Mouse (Mus musculus): ENCODE data around the gene Tbc1d10c. TPM values are rescaled to one million over a fixed set of nuclear protein-coding genes. Genes with fewer than 3 reads are reported as not detected.

The Tbc1d10c gene
- polyA plus RNA-seq, 1 experiment from 2014 or later: 0.88 TPM

GRCm38 (mm10) chr19:4196548-4196947 is 5.5 kb upstream of the Tbc1d10c start:
- Histone ChIP-seq H3K27ac (no peak overlapping the region), H3K4me2 (no peak overlapping the region), H3K36me3 (peaks cover 62% of the 10 kb centered on the region)

DNA sequence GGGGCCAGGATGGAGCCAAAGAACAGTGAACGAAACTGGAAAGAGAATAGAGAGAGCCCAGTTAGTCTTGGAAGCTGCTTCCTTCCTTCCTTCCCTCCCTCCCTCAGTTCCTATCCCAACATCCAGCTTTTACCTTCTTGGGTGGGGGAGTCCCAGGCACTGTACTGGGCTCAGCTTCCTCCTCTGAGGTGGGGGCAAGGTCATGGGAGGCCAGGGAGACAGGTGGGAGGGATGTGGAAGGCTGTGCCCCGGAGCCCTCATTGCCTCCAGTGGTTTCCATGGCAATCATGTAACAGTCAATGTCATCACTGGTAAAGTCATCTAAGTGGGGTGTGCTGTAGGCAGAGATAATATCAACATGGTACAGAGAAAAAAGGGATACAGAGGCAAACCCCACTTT is 5.0 kb upstream of the Tbc1d10c start:
- H3K4me1 ChIP-seq (replicated peaks): peaks cover 42% of the 10 kb centered on the region
- no peak for ATAC-seq (ENCODE audit: low FRiP score)
- no peak overlapping the region for H3K4me2 ChIP-seq
- H3K36me3 ChIP-seq: peaks cover 62% of the 10 kb centered on the region
- 66% methylated on average over 2 of the region's 2 CpGs for WGBS
- H3K9me3 ChIP-seq: no peaks in the 10 kb centered on the region
- H3K9ac ChIP-seq: no peak overlapping the region
- no peak overlapping the region for H3K27ac ChIP-seq
- H3K27me3 ChIP-seq: no peaks in the 10 kb centered on the region
- no peak overlapping the region for H3K4me3 ChIP-seq

More at GRCm38 (mm10) chr19:4196548-4196947, 5.5 kb upstream of the Tbc1d10c start:
- ATAC-seq (ENCODE audit: low FRiP score): no peak
- 54% methylated on average over 5 of the region's 5 CpGs for WGBS
- Histone ChIP-seq H3K4me3 (no peak overlapping the region), H3K9ac (no peak overlapping the region), H3K27me3 (no peaks in the 10 kb centered on the region), H3K9me3 (no peaks in the 10 kb centered on the region), H3K4me1 (replicated peaks) (peaks cover 40% of the 10 kb centered on the region)

- no peak overlapping the region for H3K9ac ChIP-seq
- WGBS: 80% methylated on average over 12 of the region's 12 CpGs
- ATAC-seq (ENCODE audit: low FRiP score): no peak
- peaks cover 31% of the 10 kb centered on the region for H3K4me1 ChIP-seq (replicated peaks)
- peaks cover 62% of the 10 kb centered on the region for H3K36me3 ChIP-seq
- no peaks in the 10 kb centered on the region for H3K9me3 ChIP-seq
- no peak overlapping the region for H3K4me3 ChIP-seq
- no peaks in the 10 kb centered on the region for H3K27me3 ChIP-seq
- no peak overlapping the region for H3K4me2 ChIP-seq
- no peak overlapping the region for H3K27ac ChIP-seq
These were observed 3.9 kb upstream of the Tbc1d10c start for GRCm38 (mm10) chr19:4194776-4195650.

GRCm38 (mm10) chr19:4194021-4194724 is 3.1 kb upstream of the Tbc1d10c start:
- peak overlapping the region; percentile 96; the same call in 1 of the 2 replicates for H3K4me2 ChIP-seq

GRCm38 (mm10) chr19:4193129-4193528 is 2.0 kb upstream of the Tbc1d10c start:
- no peaks in the 10 kb centered on the region for H3K27me3 ChIP-seq
- H3K4me3 ChIP-seq: peak overlapping the region; percentile 97
- 54% methylated on average over 6 of the region's 6 CpGs for WGBS
- peak overlapping the region; percentile 99 for H3K9ac ChIP-seq
- ATAC-seq (ENCODE audit: low FRiP score): no peak
- peaks cover 30% of the 10 kb centered on the region for H3K4me1 ChIP-seq (replicated peaks)
- H3K36me3 ChIP-seq: peaks cover 50% of the 10 kb centered on the region
- H3K27ac ChIP-seq: 0 out of 2 replicates have a peak overlapping the region, but pooled peaks have one; percentile 94
- peak overlapping the region; percentile 96 for H3K4me2 ChIP-seq
- H3K9me3 ChIP-seq: no peaks in the 10 kb centered on the region

More at GRCm38 (mm10) chr19:4194021-4194724, 3.1 kb upstream of the Tbc1d10c start:
- WGBS: 91% methylated on average over 8 of the region's 8 CpGs
- no peak overlapping the region for H3K27ac ChIP-seq
- peaks cover 58% of the 10 kb centered on the region for H3K36me3 ChIP-seq
- no peak overlapping the region; the same call in 1 of the 2 replicates for H3K9ac ChIP-seq
- peaks cover 30% of the 10 kb centered on the region for H3K4me1 ChIP-seq (replicated peaks)
- no peak for ATAC-seq (ENCODE audit: low FRiP score)
- no peak overlapping the region for H3K4me3 ChIP-seq
- no peaks in the 10 kb centered on the region for H3K9me3 ChIP-seq
- no peaks in the 10 kb centered on the region for H3K27me3 ChIP-seq

DNA sequence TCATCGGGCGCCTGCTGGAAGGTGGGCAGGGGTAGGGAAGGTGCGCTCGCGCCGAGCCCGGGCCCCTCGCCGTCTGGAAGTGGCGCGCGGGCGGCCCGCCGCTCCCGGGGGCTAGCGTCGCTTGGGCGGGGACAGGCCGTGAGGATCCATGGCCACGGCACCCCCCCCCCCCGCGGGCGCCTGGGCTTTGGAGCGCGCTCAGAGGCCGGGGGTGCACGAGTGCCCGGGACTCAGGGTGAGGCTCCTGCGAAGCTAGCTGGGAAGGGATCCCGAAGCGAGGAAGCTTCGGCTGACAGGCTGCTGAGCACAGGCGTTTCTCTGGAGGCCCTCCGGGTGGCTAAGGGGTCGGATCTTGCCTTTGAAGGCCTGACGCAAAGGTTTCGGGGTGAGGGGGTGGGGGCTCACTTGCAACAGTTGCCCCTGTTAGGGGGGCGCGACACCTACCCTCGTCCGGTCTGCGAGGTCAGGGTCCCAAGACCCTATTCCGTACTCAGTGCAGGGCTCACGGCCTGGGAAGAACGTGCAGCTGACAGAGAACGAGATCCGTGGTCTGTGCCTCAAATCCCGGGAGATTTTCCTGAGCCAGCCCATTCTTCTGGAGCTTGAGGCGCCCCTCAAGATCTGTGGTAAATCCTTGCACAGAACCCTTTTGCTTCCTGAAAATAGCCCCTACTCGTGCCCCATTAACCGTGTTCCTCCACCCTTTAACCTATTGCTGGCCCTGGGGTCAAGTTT is 1.3 kb upstream of the Tbc1d10c start:
- peaks cover 44% of the 10 kb centered on the region for H3K36me3 ChIP-seq
- peak overlapping the region; percentile 96 for H3K4me2 ChIP-seq
- H3K27ac ChIP-seq: peak overlapping the region; percentile 94
- H3K27me3 ChIP-seq: no peaks in the 10 kb centered on the region
- under 1% methylated on average over 45 of the region's 52 CpGs for WGBS
- H3K9ac ChIP-seq: peak overlapping the region; percentile 99
- H3K9me3 ChIP-seq: no peaks in the 10 kb centered on the region
- peak overlapping the region; percentile 97 for H3K4me3 ChIP-seq
- H3K4me1 ChIP-seq (replicated peaks): peaks cover 30% of the 10 kb centered on the region
- no peak; the same call in 1 of the 2 replicates for ATAC-seq (ENCODE audit: low FRiP score)

- H3K36me3 ChIP-seq: peaks cover 37% of the 10 kb centered on the region
- H3K9ac ChIP-seq: peak within 1 kb of the TSS; percentile 99
- ATAC-seq (ENCODE audit: low FRiP score): peak; percentile 90
- H3K4me2 ChIP-seq: peak within 1 kb of the TSS; percentile 96
- H3K27me3 ChIP-seq: no peaks in the 10 kb centered on the region
- peaks cover 30% of the 10 kb centered on the region for H3K4me1 ChIP-seq (replicated peaks)
- H3K27ac ChIP-seq: peak within 1 kb of the TSS; percentile 94
- peak within 1 kb of the TSS; percentile 97 for H3K4me3 ChIP-seq
- 7% methylated on average over 40 of the region's 47 CpGs for WGBS
- H3K9me3 ChIP-seq: no peaks in the 10 kb centered on the region
These were observed 605 bp upstream of the Tbc1d10c start, which contains the start of gene Ppp1ca for GRCm38 (mm10) chr19:4191528-4192250. Ppp1ca (plus strand) TSS chr19:4192065.

- H3K27me3 ChIP-seq: no peaks in the 10 kb centered on the region
- peaks cover 11% of the 10 kb centered on the region for H3K36me3 ChIP-seq
- H3K4me3 ChIP-seq: no peak overlapping the region
- H3K9ac ChIP-seq: no peak overlapping the region; the same call in 1 of the 2 replicates
- WGBS: 92% methylated on average over 12 of the region's 12 CpGs
- no peak overlapping the region for H3K27ac ChIP-seq
- H3K4me1 ChIP-seq (replicated peaks): peaks cover 29% of the 10 kb centered on the region
- ATAC-seq (ENCODE audit: low FRiP score): no peak
- H3K9me3 ChIP-seq: no peaks in the 10 kb centered on the region
- no peak overlapping the region for H3K4me2 ChIP-seq
These were observed 1.9 kb downstream of the Tbc1d10c start for GRCm38 (mm10) chr19:4189051-4189620.

DNA sequence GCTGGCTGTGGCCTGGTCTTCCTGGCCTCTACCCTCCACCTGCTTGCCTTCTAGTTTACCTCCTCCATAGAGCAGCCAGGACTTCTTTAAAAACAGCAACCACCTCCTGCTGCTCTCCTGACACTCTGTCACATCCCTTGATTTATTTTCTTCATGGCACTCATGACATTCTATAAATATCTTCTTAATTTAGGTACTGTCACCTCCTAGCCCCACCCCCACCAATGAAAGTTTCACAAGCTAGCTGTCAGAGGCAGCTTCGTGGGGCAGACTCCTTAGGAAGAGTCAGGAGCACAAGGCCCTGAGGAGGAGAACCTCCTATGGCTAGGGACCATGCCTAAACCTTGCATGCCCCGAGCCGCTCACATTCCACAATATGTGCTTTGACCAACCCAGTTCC is 3.8 kb downstream of the Tbc1d10c start:
- Histone ChIP-seq H3K4me1 (replicated peaks) (peaks cover 14% of the 10 kb centered on the region), H3K4me3 (no peak overlapping the region), H3K9ac (no peak overlapping the region), H3K27me3 (no peaks in the 10 kb centered on the region), H3K36me3 (no peaks in the 10 kb centered on the region), H3K4me2 (no peak overlapping the region), H3K9me3 (no peaks in the 10 kb centered on the region), H3K27ac (no peak overlapping the region)
- WGBS: 74% methylated on average over 3 of the region's 3 CpGs
- no peak for ATAC-seq (ENCODE audit: low FRiP score)

GRCm38 (mm10) chr19:4184976-4185975 is 5.8 kb downstream of the Tbc1d10c start:
- Histone ChIP-seq H3K4me1 (replicated peaks) (peaks cover 17% of the 10 kb centered on the region), H3K4me3 (no peak overlapping the region), H3K9me3 (no peaks in the 10 kb centered on the region), H3K4me2 (no peak overlapping the region), H3K36me3 (no peaks in the 10 kb centered on the region), H3K9ac (no peak overlapping the region), H3K27me3 (no peaks in the 10 kb centered on the region), H3K27ac (no peak overlapping the region)
- 62% methylated on average over 15 of the region's 15 CpGs for WGBS
- ATAC-seq (ENCODE audit: low FRiP score): no peak
